Mouse (Mus musculus) left cerebral cortex, postnatal 36 days (tissue): ENCODE data around the gene Cacna1i. TPM values are rescaled to one million over a fixed set of nuclear protein-coding genes. Genes with fewer than 3 reads are reported as not detected.
A peak's percentile ranks its signal among the peaks of the same experiment; 100 is the strongest.

Experiments used
- DNase-seq, 2 experiments: peaks; one replicate each; pipeline ENCODE4 v3.0.0; 2021 to 2022; ENCODE audit warnings: low spot score in 2 of 2, mixed read lengths in 1 of 2
- intact Hi-C: fragments of 180-260 bp; cut with DNase I; formaldehyde crosslinking; loops from one replicate; pipeline ENCODE4 v1.15.1; 2025
- total RNA-seq, 2 experiments: library from RNA; stranded (reverse); gene quantifications; 2 replicates each; pipeline ENCODE4 v1.2.3; 2021

Gene Cacna1i
- total RNA-seq, 2 experiments from 2014 or later = 73.2 to 73.7 TPM

- DNase-seq = no peak
- intact Hi-C loops = no loop called here
These were observed 79.9 kb downstream of the Cacna1i start for GRCm38 (mm10) chr15:80366899-80367298.

GRCm38 (mm10) chr15:80373219-80373964, 86.4 kb downstream of the Cacna1i start:
- intact Hi-C loops = no loop called here
- DNase-seq = no peak

GRCm38 (mm10) chr15:80374854-80375253, 87.8 kb downstream of the Cacna1i start:
- intact Hi-C loops = no loop called here

GRCm38 (mm10) chr15:80387185-80387584, 100.1 kb downstream of the Cacna1i start:
- no peak for DNase-seq
- intact Hi-C loops = no loop called here

More at GRCm38 (mm10) chr15:80374854-80375253, 87.8 kb downstream of the Cacna1i start:
- DNase-seq = no peak

- no peak for DNase-seq
- intact Hi-C loops = no loop called here
These were observed 104.8 kb downstream of the Cacna1i start for GRCm38 (mm10) chr15:80391791-80392190.

GRCm38 (mm10) chr15:80395035-80395434, 108.0 kb downstream of the Cacna1i start:
- DNase-seq = no peak
- intact Hi-C loops = no loop called here

GRCm38 (mm10) chr15:80399451-80399850, 112.4 kb downstream of the Cacna1i start:
- intact Hi-C loops = no loop called here
- DNase-seq = no peak

- intact Hi-C loops = no loop called here
- DNase-seq = no peak
These were observed 114.4 kb downstream of the Cacna1i start for GRCm38 (mm10) chr15:80401387-80401898.

GRCm38 (mm10) chr15:80401980-80402379, 114.9 kb downstream of the Cacna1i start:
- DNase-seq = no peak
- intact Hi-C loops = no loop called here

- intact Hi-C loops = no loop called here
- DNase-seq = no peak
These were observed 120.8 kb downstream of the Cacna1i start for GRCm38 (mm10) chr15:80407873-80408272.

- DNase-seq = no peak
- intact Hi-C loops = no loop called here
These were observed 123.6 kb downstream of the Cacna1i start for GRCm38 (mm10) chr15:80410661-80411060.

- intact Hi-C loops = no loop called here
- no peak for DNase-seq
These were observed 126.0 kb downstream of the Cacna1i start for GRCm38 (mm10) chr15:80413070-80413469.

GRCm38 (mm10) chr15:80413988-80414721, 127.1 kb downstream of the Cacna1i start:
- DNase-seq = peak in 1 of 2 experiments; percentile 47
- intact Hi-C loops = no loop called here

GRCm38 (mm10) chr15:80415132-80415531, 128.1 kb downstream of the Cacna1i start:
- intact Hi-C loops = no loop called here
- DNase-seq = no peak

GRCm38 (mm10) chr15:80417066-80417465, 130.0 kb downstream of the Cacna1i start:
- intact Hi-C loops = no loop called here
- DNase-seq = no peak

- DNase-seq = peak in 1 of 2 experiments; percentile 54
- intact Hi-C loops = no loop called here
These were observed 131.1 kb downstream of the Cacna1i start for GRCm38 (mm10) chr15:80418146-80418545.

- intact Hi-C loops = no loop called here
- peak in 1 of 2 experiments; percentile 15 for DNase-seq
These were observed 143.3 kb downstream of the Cacna1i start for GRCm38 (mm10) chr15:80430324-80430723.

- no peak for DNase-seq
- intact Hi-C loops = no loop called here
These were observed 149.9 kb downstream of the Cacna1i start for GRCm38 (mm10) chr15:80436961-80437360.

GRCm38 (mm10) chr15:80437996-80438395, 151.0 kb downstream of the Cacna1i start:
- intact Hi-C loops = no loop called here
- DNase-seq = no peak

GRCm38 (mm10) chr15:80438423-80438822, 151.4 kb downstream of the Cacna1i start:
- intact Hi-C loops = no loop called here
- DNase-seq = no peak

GRCm38 (mm10) chr15:80440195-80440594, 153.2 kb downstream of the Cacna1i start:
- no peak for DNase-seq
- intact Hi-C loops = no loop called here
